Mouse (Mus musculus) hindbrain, embryonic 11.5 days (tissue): ENCODE measurements around the gene Oxsr1. TPM values are rescaled to one million over a fixed set of nuclear protein-coding genes. Genes with fewer than 3 reads are reported as not detected.
"Not testable (repeated sequence)": the region's sequence is repeated elsewhere in the genome, so short reads cannot be mapped to it uniquely, and the experiment has no call there.

Experiments used
- ATAC-seq: fragments of 200-750 bp; cut with Nextera tagmentation; 2 replicates; pipeline ENCODE4 v1.8.0; 2017; ENCODE audit warnings: mild to moderate bottlenecking, moderate TSS enrichment, moderate library complexity; ENCODE audit not compliant: low FRiP score
- DNase-seq: peaks from one replicate; pipeline ENCODE4 v3.0.0-alpha.2; 2015; ENCODE audit warnings: low spot score
- H3K27ac ChIP-seq: fragments of 300-500 bp; sonication (generic); 2 replicates; pipeline ENCODE4 v1.5.1; 2014; ENCODE audit warnings: mild to moderate bottlenecking, low read depth, low read length
- H3K27me3 ChIP-seq: fragments of 300-500 bp; sonication (generic); 2 replicates; pipeline ENCODE4 v1.6.1; 2014; ENCODE audit warnings: mild to moderate bottlenecking, low read length, moderate library complexity, mixed read lengths; ENCODE audit not compliant: control insufficient read depth, insufficient read depth
- H3K36me3 ChIP-seq: fragments of 300-500 bp; sonication (generic); 2 replicates; pipeline ENCODE4 v1.6.1; 2014; ENCODE audit warnings: mild to moderate bottlenecking, low read length, moderate library complexity, mixed read lengths; ENCODE audit not compliant: control insufficient read depth, insufficient read depth
- H3K4me1 ChIP-seq: fragments of 300-500 bp; sonication (generic); replicated peaks from 2 replicates; pipeline ENCODE4 v1.6.1; 2014; ENCODE audit warnings: low read length, mixed read lengths; ENCODE audit not compliant: control insufficient read depth, insufficient read depth
- H3K4me2 ChIP-seq: fragments of 300-500 bp; sonication (generic); replicated peaks from 2 replicates; pipeline ENCODE4 v1.6.1; 2014; ENCODE audit warnings: mild to moderate bottlenecking, low read depth, low read length
- H3K4me3 ChIP-seq: fragments of 300-500 bp; sonication (generic); 2 replicates; pipeline ENCODE4 v1.5.1; 2014; ENCODE audit warnings: low read depth, low read length
- H3K9ac ChIP-seq: fragments of 300-500 bp; sonication (generic); 2 replicates; pipeline ENCODE4 v1.6.1; 2014; ENCODE audit warnings: low read depth, low read length
- H3K9me3 ChIP-seq: fragments of 300-500 bp; sonication (generic); 2 replicates; pipeline ENCODE4 v1.6.1; 2016; ENCODE audit warnings: low read length; ENCODE audit not compliant: control insufficient read depth
- WGBS: fragments of 180-500 bp; shearing (Covaris S2); extraction: QIAGEN DNeasy Blood & Tissue Kit; methylation state at CpG from one replicate; pipeline ENCODE4 v1.1.7; 2014; 5-methylcytosine and 5-hydroxymethylcytosine counted together
- polyA plus RNA-seq: library from polyadenylated mRNA; unstranded; fragments of >200 nt; fragmentation: Nextera tagmentation; extraction: Ambion mirVana; gene quantifications from 2 replicates; pipeline ENCODE4 v1.2.1, GENCODE M21; 2014

Oxsr1 gene
- polyA plus RNA-seq, 1 experiment from 2014 or later: 17.1 TPM

DNA sequence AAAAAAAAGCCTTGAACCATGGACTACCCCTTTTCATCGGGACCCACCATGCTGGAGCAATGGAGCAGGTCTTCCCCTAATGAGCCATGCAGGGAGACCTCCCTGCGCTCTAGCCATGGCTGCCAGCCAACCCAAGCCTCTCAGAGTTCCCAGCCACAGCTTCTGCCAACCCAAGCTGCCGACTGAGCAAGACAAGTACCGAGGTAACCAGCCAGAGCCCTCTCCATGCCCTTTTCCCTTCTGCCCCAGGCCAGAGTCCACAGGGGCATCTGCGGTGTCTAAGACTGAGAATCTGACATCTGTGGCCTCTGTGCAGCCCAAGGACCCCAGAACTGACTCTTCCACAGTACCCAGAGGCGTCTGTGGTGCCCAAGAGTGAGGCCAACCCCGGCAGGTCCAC is 45.9 kb downstream of the Oxsr1 start:
- 91% methylated on average over 7 of the region's 7 CpGs for WGBS
- Histone ChIP-seq H3K27me3 (no peaks in the 10 kb centered on the region), H3K4me2 (no peak overlapping the region), H3K4me3 (no peak overlapping the region), H3K36me3 (no peaks in the 10 kb centered on the region), H3K9me3 (no peaks in the 10 kb centered on the region), H3K9ac (no peak overlapping the region), H3K4me1 (no peaks in the 10 kb centered on the region), H3K27ac (no peak overlapping the region)
- ATAC-seq (no peak), DNase-seq (no peak)

DNA sequence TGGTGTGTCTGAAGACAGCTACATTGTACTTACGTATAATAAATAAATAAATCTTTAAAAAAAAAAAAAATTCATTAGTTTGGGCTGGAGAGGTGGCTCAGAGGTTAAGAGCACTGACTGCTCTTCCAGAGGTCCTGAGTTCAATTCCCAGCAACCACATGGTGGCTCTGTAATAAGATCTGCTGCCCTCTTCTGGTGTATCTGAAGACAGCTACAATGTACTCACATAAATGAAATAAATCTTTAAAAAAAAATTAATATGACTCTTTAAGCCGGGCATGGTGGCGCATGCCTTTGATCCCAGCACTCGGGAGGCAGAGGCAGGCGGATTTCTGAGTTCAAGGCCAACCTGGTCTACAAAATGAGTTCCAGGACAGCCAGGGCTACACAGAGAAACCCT is 47.4 kb downstream of the Oxsr1 start:
- WGBS: 98% methylated on average over 5 of the region's 5 CpGs
- not testable (repeated sequence) for H3K27me3 ChIP-seq, H3K4me3 ChIP-seq

DNA sequence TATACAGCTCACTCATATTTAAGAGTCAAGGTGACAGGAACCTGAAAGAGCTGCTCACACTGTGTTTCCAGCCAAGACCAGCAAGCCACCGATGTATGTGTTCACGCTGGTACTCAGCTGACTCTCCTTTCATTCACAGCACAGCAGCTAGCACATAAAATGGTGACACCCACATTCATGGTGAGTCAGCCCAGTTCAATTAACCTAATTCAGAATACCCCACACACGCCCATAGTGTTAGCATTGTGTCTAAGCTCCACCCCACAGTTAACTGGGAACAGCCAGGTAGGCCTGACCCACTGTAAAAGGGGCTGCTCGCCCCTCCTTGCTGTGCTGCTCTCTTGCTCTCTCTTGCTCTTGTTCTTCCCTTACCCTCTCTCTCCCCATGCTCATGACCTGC is 50.7 kb downstream of the Oxsr1 start:
- ATAC-seq (no peak), DNase-seq (no peak)
- H3K4me3 ChIP-seq: no peak overlapping the region
- no peaks in the 10 kb centered on the region for H3K4me1 ChIP-seq
- no peak overlapping the region for H3K27ac ChIP-seq
- no peak overlapping the region for H3K4me2 ChIP-seq
- H3K9me3 ChIP-seq: no peaks in the 10 kb centered on the region
- no peaks in the 10 kb centered on the region for H3K27me3 ChIP-seq
- no peak overlapping the region for H3K9ac ChIP-seq
- H3K36me3 ChIP-seq: peaks cover 2% of the 10 kb centered on the region; the same call in 1 of the 2 replicates
- 83% methylated on average over 4 of the region's 4 CpGs for WGBS

More for the DNA sequence above, 47.4 kb downstream of the Oxsr1 start:
- not testable (repeated sequence) for H3K36me3 ChIP-seq, H3K4me2 ChIP-seq, H3K9me3 ChIP-seq, H3K4me1 ChIP-seq, ATAC-seq, H3K9ac ChIP-seq, DNase-seq, H3K27ac ChIP-seq

DNA sequence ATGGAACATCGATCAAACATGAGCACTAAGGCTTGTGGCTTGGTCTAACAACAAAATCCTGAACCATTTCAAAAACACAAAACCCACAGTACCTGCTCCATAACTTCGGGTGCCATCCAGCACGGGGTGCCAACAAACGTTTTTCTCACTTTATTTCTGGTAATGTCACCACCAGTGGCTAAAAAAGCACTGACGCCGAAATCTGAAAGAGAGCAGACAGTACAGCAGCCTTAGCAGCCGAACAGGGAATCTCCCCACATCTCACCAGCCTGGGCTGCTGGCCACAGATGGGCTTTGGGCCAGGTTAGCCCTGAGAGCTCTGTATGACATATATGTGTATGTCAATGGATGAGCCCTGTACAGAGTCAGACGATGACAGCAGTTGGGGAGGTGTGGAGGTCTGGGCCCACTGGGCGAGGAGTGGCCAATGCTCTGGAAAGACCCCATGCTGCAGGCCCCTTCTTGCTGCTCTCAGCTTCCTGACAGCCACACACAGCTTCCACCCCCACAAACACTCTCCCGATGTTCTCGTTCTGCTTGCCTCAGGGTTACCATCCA is 53.6 kb downstream of the Oxsr1 start:
- Histone ChIP-seq H3K27me3 (no peaks in the 10 kb centered on the region), H3K27ac (no peak overlapping the region), H3K9ac (no peak overlapping the region), H3K9me3 (no peaks in the 10 kb centered on the region), H3K4me1 (no peaks in the 10 kb centered on the region), H3K36me3 (peaks cover 4% of the 10 kb centered on the region; the same call in 1 of the 2 replicates), H3K4me2 (no peak overlapping the region), H3K4me3 (no peak overlapping the region)
- WGBS: 93% methylated on average over 11 of the region's 11 CpGs
- no peak for ATAC-seq
- DNase-seq: no peak

DNA sequence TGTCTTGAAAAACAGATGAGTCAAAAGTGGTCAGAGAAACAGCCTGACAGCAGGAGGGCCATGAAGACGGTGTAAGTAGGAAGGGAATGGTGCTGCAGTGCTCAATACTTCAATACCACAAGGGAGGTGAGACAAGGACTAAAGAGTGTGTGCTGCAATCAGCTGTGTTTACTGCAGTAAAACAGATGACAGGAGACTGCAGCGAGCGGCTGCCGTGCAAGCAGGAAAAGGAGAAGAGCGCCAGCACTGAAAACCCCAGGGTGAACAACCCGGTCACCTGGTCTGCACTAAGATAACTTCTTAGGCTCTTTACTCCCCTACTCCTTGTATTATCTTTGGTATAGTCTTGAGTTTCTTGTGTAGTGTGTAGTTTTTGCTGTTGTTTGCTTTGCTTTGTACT is 54.1 kb downstream of the Oxsr1 start:
- H3K36me3 ChIP-seq: peaks cover 4% of the 10 kb centered on the region; the same call in 1 of the 2 replicates
- no peak overlapping the region for H3K9ac ChIP-seq
- H3K4me2 ChIP-seq: no peak overlapping the region
- WGBS: 94% methylated on average over 6 of the region's 6 CpGs
- DNase-seq: no peak
- H3K27ac ChIP-seq: no peak overlapping the region
- no peak overlapping the region for H3K4me3 ChIP-seq
- no peak for ATAC-seq
- no peaks in the 10 kb centered on the region for H3K27me3 ChIP-seq
- H3K4me1 ChIP-seq: no peaks in the 10 kb centered on the region
- no peaks in the 10 kb centered on the region for H3K9me3 ChIP-seq

DNA sequence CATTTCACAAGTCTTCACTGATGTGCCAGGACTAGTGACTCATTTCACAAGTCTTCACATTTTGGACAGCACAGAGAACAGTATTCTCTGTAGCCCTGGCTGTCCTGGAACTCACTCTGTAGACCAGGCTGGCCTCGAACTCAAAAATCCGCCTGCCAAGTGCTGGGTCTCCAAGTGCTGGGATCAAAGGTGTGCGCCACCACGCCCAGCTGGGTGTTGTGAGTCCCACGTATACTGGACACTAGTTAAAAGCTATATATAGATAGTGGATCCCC is 56.2 kb downstream of the Oxsr1 start:
- not testable (repeated sequence) for H3K4me1 ChIP-seq, H3K4me2 ChIP-seq, H3K27ac ChIP-seq, H3K27me3 ChIP-seq, H3K36me3 ChIP-seq, H3K9ac ChIP-seq, ATAC-seq, DNase-seq, H3K4me3 ChIP-seq, H3K9me3 ChIP-seq
- 93% methylated on average over 5 of the region's 5 CpGs for WGBS

DNA sequence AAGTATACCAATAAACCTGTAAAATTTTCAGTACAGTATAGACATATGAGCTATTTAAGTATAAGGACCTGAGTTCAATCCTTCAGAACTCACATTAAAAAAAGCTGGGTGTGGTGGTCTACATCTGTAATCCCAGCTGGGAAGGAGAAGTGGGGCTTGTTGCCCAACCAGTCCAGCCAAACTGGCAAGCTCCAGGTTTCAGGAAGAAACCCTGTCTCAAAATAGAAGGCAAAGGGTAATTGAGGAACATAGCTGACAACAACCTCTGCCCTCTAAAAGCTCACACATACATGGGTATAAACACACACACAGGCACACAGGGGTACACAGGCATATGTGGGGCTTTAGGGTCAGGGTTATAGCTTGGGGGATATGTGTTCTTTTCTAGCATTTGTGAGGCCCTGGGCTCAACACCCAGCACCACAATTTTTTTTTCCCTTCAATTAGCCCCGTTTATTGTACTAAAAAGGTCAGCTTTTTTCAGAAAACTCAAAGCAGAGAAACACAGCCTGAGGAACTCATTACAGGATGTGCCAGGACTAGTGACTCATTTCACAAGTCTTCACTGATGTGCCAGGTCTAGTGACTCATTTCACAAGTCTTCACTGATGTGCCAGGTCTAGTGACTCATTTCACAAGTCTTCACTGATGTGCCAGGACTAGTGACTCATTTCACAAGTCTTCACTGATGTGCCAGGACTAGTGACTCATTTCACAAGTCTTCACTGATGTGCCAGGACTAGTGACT is 56.7 kb downstream of the Oxsr1 start:
- not testable (repeated sequence) for H3K4me3 ChIP-seq, H3K9me3 ChIP-seq, H3K36me3 ChIP-seq, ATAC-seq, DNase-seq, H3K4me2 ChIP-seq, H3K27me3 ChIP-seq, H3K4me1 ChIP-seq, H3K27ac ChIP-seq, H3K9ac ChIP-seq
- 88% methylated on average over 1 of the region's 1 CpGs for WGBS

DNA sequence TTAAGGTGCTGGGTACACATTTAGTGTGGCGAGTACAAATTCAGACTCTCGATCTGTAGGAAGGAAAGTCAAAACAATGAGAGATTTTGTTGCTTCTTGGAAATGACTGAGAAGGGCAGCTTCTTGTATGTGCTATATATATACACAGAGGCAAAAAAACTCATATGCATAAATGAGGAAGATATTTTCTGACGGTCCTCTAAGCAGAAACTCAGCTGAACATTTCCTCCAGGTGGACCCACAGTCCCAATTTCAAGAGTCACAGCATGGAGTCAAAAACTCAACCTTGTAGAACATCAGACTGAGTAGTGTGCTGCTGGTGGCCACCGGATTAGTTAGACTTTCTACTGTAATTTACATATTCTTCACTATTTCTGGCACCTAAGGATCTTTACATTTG is 59.2 kb downstream of the Oxsr1 start:
- Histone ChIP-seq H3K36me3 (peaks cover 4% of the 10 kb centered on the region; the same call in 1 of the 2 replicates), H3K4me3 (no peak overlapping the region), H3K27ac (no peak overlapping the region), H3K4me1 (no peaks in the 10 kb centered on the region), H3K27me3 (no peaks in the 10 kb centered on the region), H3K9me3 (no peaks in the 10 kb centered on the region), H3K9ac (no peak overlapping the region), H3K4me2 (no peak overlapping the region)
- DNase-seq: no peak
- ATAC-seq: no peak
- 96% methylated on average over 4 of the region's 4 CpGs for WGBS

DNA sequence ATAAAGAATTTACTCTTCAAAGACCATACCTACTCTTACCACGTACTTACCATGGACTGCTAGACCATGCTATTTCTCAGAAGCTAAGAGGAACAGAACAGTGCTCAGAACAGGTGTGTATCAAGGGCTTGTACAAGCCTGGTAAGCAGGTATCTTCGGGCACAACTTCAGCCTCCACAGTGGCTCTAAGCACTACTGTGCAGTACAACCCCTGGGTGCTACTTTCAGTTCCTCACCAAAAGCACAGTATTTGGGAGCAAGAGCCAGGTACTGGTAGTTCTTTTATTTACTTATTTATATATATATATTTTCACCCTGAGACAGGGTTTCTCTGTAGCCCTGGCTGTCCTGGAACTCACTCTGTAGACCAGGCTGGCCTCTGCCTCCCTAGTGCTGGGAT is 61.4 kb downstream of the Oxsr1 start:
- H3K27me3 ChIP-seq: no peaks in the 10 kb centered on the region
- no peak overlapping the region for H3K4me3 ChIP-seq
- no peak overlapping the region for H3K9ac ChIP-seq
- WGBS: 99% methylated on average over 2 of the region's 2 CpGs
- no peaks in the 10 kb centered on the region for H3K9me3 ChIP-seq
- peaks cover 5% of the 10 kb centered on the region; the same call in 1 of the 2 replicates for H3K36me3 ChIP-seq
- no peaks in the 10 kb centered on the region for H3K4me1 ChIP-seq
- no peak for DNase-seq
- no peak overlapping the region for H3K4me2 ChIP-seq
- no peak overlapping the region for H3K27ac ChIP-seq
- no peak for ATAC-seq
